Mouse (Mus musculus) MEL (cell line): ENCODE results near the gene Git1. TPM values are rescaled to one million over a fixed set of nuclear protein-coding genes. Genes with fewer than 3 reads are reported as not detected.
A peak's percentile ranks its signal among the peaks of the same experiment; 100 is the strongest.

Experiments used
- DNase-seq: peaks from one replicate; pipeline ENCODE4 v3.0.0; 2011; ENCODE audit warnings: low read depth, low spot score
- H3K27ac ChIP-seq: 2 replicates; pipeline ENCODE4 v1.5.1; 2012; ENCODE audit warnings: low read depth, mild to moderate bottlenecking, control low read depth, low read length, moderate library complexity; ENCODE audit not compliant: control insufficient read depth
- H3K27me3 ChIP-seq, 2 experiments: fragments of 150-350 bp in 1 of 2; sonication (generic) in 1 of 2; 2 replicates each; pipeline ENCODE4 v1.6.1; 2012; ENCODE audit warnings: low read length in 2 of 2, mild to moderate bottlenecking in 2 of 2, improper control_type of control experiment in 1 of 2, moderate library complexity in 1 of 2; ENCODE audit not compliant: insufficient read depth in 2 of 2, control insufficient read depth in 1 of 2
- H3K36me3 ChIP-seq, 2 experiments: 2 replicates each; pipeline ENCODE4 v1.6.1; 2012 to 2014; ENCODE audit warnings: low read length in 2 of 2, improper control_type of control experiment in 1 of 2, inconsistent platforms in 1 of 2, mild to moderate bottlenecking in 1 of 2; ENCODE audit not compliant: insufficient read depth in 2 of 2, control insufficient read depth in 1 of 2
- H3K4me1 ChIP-seq, 2 experiments: fragments of 150-350 bp in 1 of 2; sonication (generic) in 1 of 2; 2 replicates each; pipeline ENCODE4 v1.6.1; 2012; ENCODE audit warnings: low read length in 2 of 2, improper control_type of control experiment in 1 of 2, mild to moderate bottlenecking in 1 of 2; ENCODE audit not compliant: insufficient read depth in 2 of 2, control insufficient read depth in 1 of 2
- H3K4me3 ChIP-seq, 2 experiments: fragments of 150-350 bp in 1 of 2; sonication (generic) in 1 of 2; 2 replicates each; pipeline ENCODE4 v1.5.1; 2012; ENCODE audit warnings: low read depth in 2 of 2, low read length in 2 of 2, mild to moderate bottlenecking in 2 of 2, moderate library complexity in 2 of 2, control low read depth in 1 of 2, improper control_type of control experiment in 1 of 2; ENCODE audit not compliant: control insufficient read depth in 1 of 2, insufficient read depth in 1 of 2
- H3K79me2 ChIP-seq: 2 replicates; pipeline ENCODE4 v1.6.1; 2012; ENCODE audit warnings: mild to moderate bottlenecking, low read length, moderate library complexity; ENCODE audit not compliant: control insufficient read depth, poor library complexity, insufficient read depth
- H3K9ac ChIP-seq: 2 replicates; pipeline ENCODE4 v1.6.1; 2012; ENCODE audit warnings: low read depth, mild to moderate bottlenecking, control low read depth, low read length, moderate library complexity; ENCODE audit not compliant: control insufficient read depth, poor library complexity, severe bottlenecking
- H3K9me3 ChIP-seq: fragments of 150-350 bp; sonication (generic); replicated peaks from 2 replicates; pipeline ENCODE4 v1.6.1; 2012; ENCODE audit warnings: mild to moderate bottlenecking, low read length, improper control_type of control experiment, moderate library complexity; ENCODE audit not compliant: insufficient read depth
- BHLHE40 ChIP-seq: IDR thresholded peaks from 2 replicates; pipeline ENCODE4 v1.6.1; 2012; ENCODE audit warnings: low read depth, mild to moderate bottlenecking, inconsistent platforms, low read length, improper control_type of control experiment, borderline replicate concordance
- CHD1 ChIP-seq: IDR thresholded peaks from 2 replicates; pipeline ENCODE4 v1.6.1; 2012; ENCODE audit warnings: low read depth, mild to moderate bottlenecking, inconsistent platforms, low read length, improper control_type of control experiment
- EP300 ChIP-seq, 2 experiments: IDR thresholded peaks; 2 replicates each; pipeline ENCODE4 v1.6.1; 2011; ENCODE audit warnings: improper control_type of control experiment in 2 of 2, low read length in 2 of 2, low read depth in 1 of 2, mild to moderate bottlenecking in 1 of 2
- ETS1 ChIP-seq: IDR thresholded peaks from 2 replicates; pipeline ENCODE4 v1.6.1; 2012; ENCODE audit warnings: low read depth, mild to moderate bottlenecking, inconsistent platforms, low read length, improper control_type of control experiment, moderate library complexity
- HCFC1 ChIP-seq: IDR thresholded peaks from 2 replicates; pipeline ENCODE4 v1.6.1; 2012; ENCODE audit warnings: low read depth, mild to moderate bottlenecking, inconsistent platforms, low read length, improper control_type of control experiment, moderate library complexity
- MAX ChIP-seq: IDR thresholded peaks from 2 replicates; pipeline ENCODE4 v1.6.1; 2011; ENCODE audit warnings: low read length, improper control_type of control experiment
- MEF2A ChIP-seq: IDR thresholded peaks from 2 replicates; pipeline ENCODE4 v1.6.1; 2014; ENCODE audit warnings: low read depth, mild to moderate bottlenecking, inconsistent platforms, low read length, improper control_type of control experiment; ENCODE audit not compliant: poor library complexity, insufficient replicate concordance, severe bottlenecking; ENCODE audit errors: extremely low read depth
- MXI1 ChIP-seq: IDR thresholded peaks from 2 replicates; pipeline ENCODE4 v1.6.1; 2011; ENCODE audit warnings: mild to moderate bottlenecking, low read depth, low read length, improper control_type of control experiment
- MYC ChIP-seq: IDR thresholded peaks from 2 replicates; pipeline ENCODE4 v1.6.1; 2011; ENCODE audit warnings: low read depth, mild to moderate bottlenecking, low read length, improper control_type of control experiment, moderate library complexity
- NELFE ChIP-seq: IDR thresholded peaks from 2 replicates; pipeline ENCODE4 v1.6.1; 2011; ENCODE audit warnings: low read depth, low read length, improper control_type of control experiment
- NRF1 ChIP-seq: IDR thresholded peaks from 2 replicates; pipeline ENCODE4 v1.6.1; 2014; ENCODE audit warnings: low read depth, mild to moderate bottlenecking, inconsistent platforms, low read length, improper control_type of control experiment, moderate library complexity; ENCODE audit not compliant: poor library complexity, insufficient read depth, severe bottlenecking
- POLR2AphosphoS2 ChIP-seq: IDR thresholded peaks from 2 replicates; pipeline ENCODE4 v1.6.1; 2011; ENCODE audit warnings: low read length, improper control_type of control experiment
- RAD21 ChIP-seq: IDR thresholded peaks from 2 replicates; pipeline ENCODE4 v1.6.1; 2011; ENCODE audit warnings: mild to moderate bottlenecking, low read depth, low read length, improper control_type of control experiment
- TBP ChIP-seq: IDR thresholded peaks from 2 replicates; pipeline ENCODE4 v1.8.0; 2011; ENCODE audit warnings: low read depth, low read length, improper control_type of control experiment
- TCF12 ChIP-seq: IDR thresholded peaks from 2 replicates; pipeline ENCODE4 v1.6.1; 2014; ENCODE audit warnings: low read depth, mild to moderate bottlenecking, inconsistent platforms, low read length, improper control_type of control experiment, moderate library complexity
- polyA plus RNA-seq, 2 experiments: library from polyadenylated mRNA; stranded (reverse) in 1 of 2; unstranded in 1 of 2; fragments of >175 nt in 1 of 2; fragments of >200 nt in 1 of 2; gene quantifications; 2 replicates each; pipeline versions ENCODE4 v1.2.1 to v1.2.4; 2012; ENCODE audit warnings: low replicate concordance in 2 of 2, low read depth in 1 of 2; ENCODE audit not compliant: insufficient read length in 2 of 2, insufficient read depth in 1 of 2, missing spikeins in 1 of 2
- total RNA-seq: library from RNA; depleted of rRNA; stranded (reverse); fragments of 300-350 nt; gene quantifications from 2 replicates; pipeline ENCODE4 v1.2.3, GENCODE M21; 2012

Git1 gene
- total and polyA plus RNA-seq, 3 experiments: 33.1 to 81.4 TPM; not detected in 1

GRCm38 (mm10) chr11:77512891-77513810 lies 19.8 kb downstream of the Git1 start (continued):
- TF ChIP-seq POLR2AphosphoS2: peak; percentile 91
- peak; percentile 84 for TF ChIP-seq NELFE
- 0 out of 4 replicates have a peak, but pooled peaks of 1 of the 2 experiments have one; percentile 0 for TF ChIP-seq EP300 (IDR thresholded peaks at IDR 0.05; ENCODE audit: low read depth in 1 of 2, low read length in 2 of 2)
- no peak for TF ChIP-seq BHLHE40
- peak; percentile 24; the same call in 1 of the 2 replicates for TF ChIP-seq TBP
- peak; percentile 77 for TF ChIP-seq NRF1
- TF ChIP-seq ETS1: no peak
- TF ChIP-seq RAD21: no peak
- TF ChIP-seq MEF2A: no peak
- peak; percentile 31; the same call in 1 of the 2 replicates for TF ChIP-seq TCF12
- TF ChIP-seq CHD1: peak; percentile 79; the same call in 1 of the 2 replicates
- no peak; the same call in none of the 2 replicates for TF ChIP-seq HCFC1
- TF ChIP-seq MYC: peak; percentile 50

- Histone ChIP-seq H3K9me3 (no peaks in the 10 kb centered on the region), H3K27me3 (no peaks in the 10 kb centered on the region), H3K79me2 (peaks cover 2% of the 10 kb centered on the region; the same call in 1 of the 2 replicates), H3K27ac (peak overlapping the region; percentile 43)
- TF ChIP-seq CHD1 (0 out of 2 replicates have a peak, but pooled peaks have one; percentile 14), MXI1 (0 out of 2 replicates have a peak, but pooled peaks have one; percentile 8), MYC (0 out of 2 replicates have a peak, but pooled peaks have one; percentile 6), TCF12 (no peak), MAX (0 out of 2 replicates have a peak, but pooled peaks have one; percentile 37)
- TF ChIP-seq, all 39 proteins: peak for 4
- Histone ChIP-seq H3K9ac (peak overlapping the region; percentile 84), H3K4me3 (peak overlapping the region; percentile 85 to 96), H3K4me1 (peaks cover 2 to 17% of the 10 kb centered on the region in 2 experiments; a peak in 3 of 4 replicates), H3K36me3 (peaks cover 0 to 8% of the 10 kb centered on the region in 2 experiments; a peak in 2 of 4 replicates)
- no peak for DNase-seq
Observed at GRCm38 (mm10) chr11:77513811-77514170, 20.4 kb downstream of the Git1 start.
